Mouse (Mus musculus) MEL-GATA-1-ER (cell line): ENCODE measurements around the gene Snf8.

Experiments used
- DNase-seq: peaks from one replicate; pipeline ENCODE4 v3.0.0-alpha.2; 2012; ENCODE audit warnings: low read depth; ENCODE audit errors: extremely low read depth

Gene Snf8

DNA sequence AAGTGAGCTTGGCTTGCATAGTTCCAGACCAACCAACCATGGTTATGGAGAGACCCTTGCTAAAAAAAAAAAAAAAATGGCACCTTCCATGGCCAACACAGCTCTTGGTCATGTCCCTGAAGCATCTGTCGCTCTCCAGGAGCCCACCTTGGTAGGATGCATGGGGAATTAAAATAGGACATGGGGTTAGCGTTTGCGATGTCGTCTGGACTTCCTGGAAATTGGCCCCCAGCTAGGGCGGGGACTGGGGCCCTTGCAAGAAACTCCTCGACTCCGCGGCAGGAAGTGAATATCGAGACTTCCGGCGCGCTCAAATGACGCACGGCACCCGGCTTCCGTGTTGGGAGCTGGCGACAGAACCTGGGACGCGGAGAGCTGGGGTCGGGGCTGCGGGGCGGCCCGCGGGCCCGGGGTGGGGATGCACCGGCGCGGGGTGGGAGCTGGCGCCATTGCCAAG lies at the start of gene Snf8:
Gene Snf8 (plus strand): TSS at position 290 of the 457 bp plus-strand sequence.
- peak; percentile 90 for DNase-seq

GRCm38 (mm10) chr11:95987854-95988447 lies 46.7 kb upstream of the Snf8 start:
- no peak for DNase-seq

DNA sequence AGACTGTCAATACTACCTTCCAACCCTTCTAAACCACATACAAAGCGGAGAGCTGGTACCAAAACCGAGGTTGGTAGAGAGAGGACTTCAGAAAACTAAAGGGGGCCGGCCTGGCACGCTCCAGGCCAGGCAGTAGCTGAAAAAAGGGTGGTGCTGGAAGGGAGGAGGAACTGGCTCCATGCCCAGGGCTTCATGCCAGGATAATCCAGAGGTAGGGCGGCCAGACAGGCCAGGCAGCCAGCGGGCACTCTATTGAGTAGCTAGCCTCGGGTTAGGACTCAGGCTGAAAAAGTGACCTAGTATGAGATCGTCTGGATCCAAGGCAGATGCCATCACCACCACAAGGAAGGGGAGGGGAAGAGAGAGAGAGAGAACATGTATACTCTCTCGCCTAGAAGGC lies 46.2 kb upstream of the Snf8 start:
- DNase-seq = no peak

DNA sequence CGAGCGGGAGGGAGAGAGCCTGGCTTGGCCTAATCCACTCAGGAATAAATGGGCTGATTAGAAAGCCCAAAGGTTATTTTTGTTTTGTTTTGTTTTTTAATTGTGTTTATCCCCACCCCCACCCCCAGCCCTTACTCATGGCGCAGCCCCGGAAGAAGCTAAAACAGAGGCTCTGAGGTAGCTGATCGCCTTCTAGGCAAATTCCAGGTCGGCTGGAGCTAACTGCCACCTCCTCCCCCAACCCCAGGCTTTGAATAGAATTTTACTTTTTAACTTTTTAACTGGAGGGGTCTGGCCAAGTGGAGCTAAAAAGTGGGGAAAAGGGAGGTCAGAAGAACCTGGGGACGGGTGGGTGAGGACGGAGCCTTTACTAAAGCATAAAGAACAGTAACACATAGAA lies 44.8 kb upstream of the Snf8 start:
- no peak for DNase-seq

DNA sequence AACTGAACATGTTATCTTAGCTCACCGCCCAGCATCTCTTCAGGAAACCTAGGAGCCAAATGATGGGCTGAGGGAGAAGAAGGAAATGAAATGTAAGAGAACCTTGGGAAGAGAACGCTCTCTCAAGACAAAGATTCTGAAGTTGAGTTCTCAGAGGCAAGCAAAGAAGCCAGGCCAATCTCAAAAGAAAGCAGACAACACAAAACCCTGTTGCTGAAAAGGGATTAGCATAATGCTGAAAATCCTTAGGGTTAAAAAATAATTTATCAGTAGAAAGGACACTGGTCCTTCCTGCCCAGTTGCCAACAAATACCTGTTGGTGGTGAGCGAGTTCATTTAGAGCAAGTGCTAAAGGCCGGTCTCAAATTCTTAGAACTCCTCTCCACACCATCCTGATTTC lies 44.3 kb upstream of the Snf8 start:
- no peak for DNase-seq

GRCm38 (mm10) chr11:95990886-95991708 lies 43.6 kb upstream of the Snf8 start:
- DNase-seq = no peak

DNA sequence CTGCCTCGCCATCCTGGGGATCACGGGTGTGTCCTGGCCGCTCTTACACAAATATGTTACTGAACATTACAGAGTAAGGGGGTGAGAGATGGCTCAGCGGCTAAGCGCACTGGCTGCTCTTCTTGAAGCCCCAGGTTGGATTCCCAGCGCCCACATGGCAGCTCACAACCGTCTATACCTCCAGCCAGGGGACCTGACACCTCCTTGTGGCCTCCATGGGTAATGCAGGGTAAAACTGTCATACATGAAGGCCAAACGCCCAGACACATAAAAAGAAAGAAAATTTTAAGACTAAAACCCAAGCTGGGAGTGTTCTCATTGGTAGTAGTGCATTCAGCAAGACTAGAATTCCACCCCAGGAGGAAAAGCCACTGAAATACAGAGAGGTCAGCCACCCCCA lies 40.5 kb upstream of the Snf8 start:
- no peak for DNase-seq

GRCm38 (mm10) chr11:96003100-96003900 lies 31.4 kb upstream of the Snf8 start:
- no peak for DNase-seq

- DNase-seq = no peak
These were observed 30.5 kb upstream of the Snf8 start for GRCm38 (mm10) chr11:96003969-96004792.

DNA sequence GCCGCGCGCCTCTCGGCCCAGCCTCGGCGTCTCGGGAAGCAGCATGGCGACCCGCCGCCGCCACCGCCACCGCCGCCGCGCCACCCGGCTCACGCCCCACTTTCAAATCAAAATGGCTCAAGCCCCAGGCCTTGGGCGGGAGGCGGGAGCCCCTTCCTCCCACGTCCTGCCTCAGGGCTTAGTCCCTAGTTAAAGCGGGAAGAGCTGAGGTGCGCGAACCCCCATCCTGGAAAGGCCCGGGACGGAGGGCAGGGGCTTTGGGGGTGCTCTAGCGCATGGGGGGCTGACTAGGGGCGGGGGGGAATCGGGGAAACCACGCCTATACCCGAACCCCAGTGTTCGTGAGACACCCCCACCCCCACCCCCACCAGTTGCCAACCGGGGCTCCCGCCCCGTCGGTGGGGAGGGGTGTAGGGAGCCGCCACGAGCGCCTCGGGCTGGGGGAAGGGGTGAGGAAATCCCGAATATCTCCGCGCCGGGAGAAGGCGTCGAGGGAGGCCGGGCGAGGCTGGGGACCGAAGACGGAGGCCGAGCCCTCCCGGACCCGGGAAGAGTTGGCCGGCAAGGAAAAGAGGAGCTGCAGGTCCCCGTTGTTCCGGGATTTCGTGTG lies 29.8 kb upstream of the Snf8 start:
- no peak for DNase-seq

DNA sequence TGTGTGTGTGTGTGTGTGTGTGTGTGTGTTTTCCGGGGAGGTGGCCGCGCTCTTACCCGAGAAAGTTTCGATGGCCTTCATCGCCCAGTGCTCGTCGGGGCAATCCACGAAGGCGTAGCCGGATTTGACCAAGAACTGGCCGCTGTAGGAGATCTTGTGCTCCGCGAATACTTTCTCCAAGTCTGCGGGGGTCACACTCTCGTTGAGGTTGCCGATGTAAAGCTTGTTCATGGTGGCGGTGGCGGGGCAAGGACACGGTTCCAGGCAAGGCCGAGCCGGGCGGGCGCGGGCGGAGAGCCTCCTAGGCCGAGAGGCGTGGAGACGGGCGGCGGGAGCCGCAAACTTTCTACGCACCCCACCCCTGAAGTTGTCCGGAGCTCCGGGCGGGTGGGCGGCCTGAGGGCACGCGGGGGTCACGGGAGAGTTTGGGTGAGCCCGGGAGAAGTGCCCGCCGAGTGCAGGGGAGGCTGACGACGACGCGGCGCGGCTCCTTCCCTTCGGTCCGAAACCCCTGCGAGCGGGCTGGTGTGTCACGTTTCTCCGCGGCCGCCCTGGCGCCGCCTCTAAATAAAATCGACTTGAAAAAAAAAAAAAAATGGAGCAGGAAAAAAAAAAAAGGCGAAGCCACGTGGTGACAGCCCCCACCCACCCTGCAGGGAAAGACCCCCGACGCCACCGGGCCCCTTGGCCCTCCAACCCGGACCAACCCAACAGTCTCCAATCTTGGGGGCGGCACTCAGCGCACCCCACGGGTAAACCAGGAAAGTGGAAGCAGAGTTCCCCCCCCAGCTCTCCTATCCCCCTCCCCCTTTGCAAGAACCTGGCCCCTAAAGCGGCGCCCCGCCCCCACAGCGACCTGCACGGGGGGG lies 29.0 kb upstream of the Snf8 start, which contains the start of gene Igf2bp1:
Gene Igf2bp1 (minus strand): TSS at position 538 of the 869 bp plus-strand sequence.
- no peak for DNase-seq

DNA sequence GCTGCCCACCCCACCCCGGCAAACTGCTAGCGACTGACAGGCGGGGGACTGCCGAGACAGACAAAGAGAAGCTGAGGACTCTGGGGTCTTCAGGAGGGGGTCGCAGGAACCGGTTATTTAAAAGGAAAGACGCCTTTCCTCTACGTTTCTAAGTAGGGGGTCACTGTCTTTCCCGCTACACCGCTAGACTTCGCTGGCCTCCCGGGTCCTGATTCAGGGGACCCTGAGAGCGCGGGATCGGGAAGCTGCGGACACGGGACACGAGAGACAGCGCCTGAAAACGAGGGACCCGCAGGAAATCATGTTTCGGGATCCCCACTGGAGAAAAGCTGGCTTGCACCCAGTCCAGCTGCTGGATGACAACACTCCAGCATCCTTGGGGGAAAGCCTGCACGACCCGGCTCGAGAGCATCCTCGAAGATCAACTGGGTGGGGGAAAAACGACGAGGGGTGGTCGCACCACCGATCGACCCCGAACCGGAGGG lies 28.3 kb upstream of the Snf8 start:
- DNase-seq = no peak

DNA sequence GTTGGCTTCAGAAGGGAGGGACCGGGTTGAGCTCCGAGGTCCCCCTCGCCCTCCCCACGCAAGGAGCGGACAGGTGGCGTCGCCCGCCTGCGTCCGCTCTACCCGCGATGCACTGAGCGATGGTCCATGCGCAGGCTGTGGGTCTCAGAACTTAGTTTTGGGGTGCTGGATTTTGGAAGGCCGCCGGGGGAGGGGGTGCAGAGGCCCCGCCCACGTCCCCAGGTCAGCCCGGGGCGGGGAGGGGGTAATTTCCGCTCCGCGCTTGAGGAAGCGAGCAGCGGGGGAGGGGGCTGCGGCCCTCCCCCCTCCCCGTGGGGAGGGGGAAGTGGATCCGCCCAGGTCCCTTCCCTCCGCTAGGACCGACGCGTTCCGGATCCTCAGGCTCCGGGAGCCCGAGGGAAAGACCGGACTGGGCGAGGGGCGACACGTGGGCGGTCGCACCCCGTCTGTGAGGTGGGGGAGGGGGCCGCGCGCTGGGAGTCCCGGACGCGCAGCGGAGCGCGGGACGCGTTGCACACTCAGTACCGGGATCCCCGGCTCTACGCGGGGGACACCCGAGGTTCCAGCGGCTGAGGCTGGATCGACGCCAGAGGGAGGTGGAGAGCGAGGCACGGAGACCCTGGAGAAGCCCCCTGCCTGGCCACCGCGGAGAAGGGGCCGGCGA lies 27.7 kb upstream of the Snf8 start:
- no peak for DNase-seq

- DNase-seq = no peak
These were observed 27.0 kb upstream of the Snf8 start for GRCm38 (mm10) chr11:96007516-96008235.

DNA sequence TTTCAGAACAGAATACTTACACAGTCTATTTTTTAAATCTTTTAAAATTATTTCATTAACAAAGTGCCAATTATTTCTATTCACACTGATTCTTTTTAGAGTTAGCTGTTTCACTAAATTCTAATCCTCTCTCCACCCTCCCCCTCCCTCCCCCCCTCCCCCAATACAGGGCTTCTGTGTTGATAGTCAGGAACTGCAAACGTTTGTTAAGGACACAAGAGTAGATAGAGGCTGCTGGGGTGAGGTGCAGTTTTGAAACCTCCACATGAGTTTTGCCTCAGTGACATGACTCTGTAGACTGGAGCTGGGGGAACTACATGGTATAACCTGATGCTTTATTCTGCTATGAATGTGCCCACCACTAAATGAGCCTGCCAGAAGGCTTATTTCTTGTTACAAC lies 25.9 kb upstream of the Snf8 start:
- DNase-seq = no peak

DNA sequence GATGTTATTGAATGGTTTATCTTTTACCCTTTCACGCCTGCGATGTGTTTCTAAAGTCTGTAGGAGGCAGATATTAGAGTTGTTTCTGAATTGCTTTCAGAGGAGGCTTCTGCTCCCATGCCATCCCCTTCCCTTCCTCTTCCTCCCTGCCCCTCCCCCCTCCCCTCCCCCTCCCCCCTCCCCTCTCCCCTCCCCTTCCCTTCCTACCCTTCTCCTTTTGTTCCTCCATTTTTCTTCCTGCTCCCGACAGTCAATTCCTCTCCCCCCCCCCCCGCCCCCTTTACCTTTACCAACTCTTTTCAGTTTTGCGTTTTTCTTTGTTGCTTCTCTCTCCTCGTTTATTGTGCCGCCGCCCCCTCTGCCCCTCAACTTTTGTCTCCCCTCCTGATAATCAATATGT lies 22.7 kb upstream of the Snf8 start:
- DNase-seq = no peak

GRCm38 (mm10) chr11:96015421-96015820 lies 19.3 kb upstream of the Snf8 start:
- DNase-seq = no peak

GRCm38 (mm10) chr11:96017941-96018351 lies 16.7 kb upstream of the Snf8 start:
- no peak for DNase-seq
